Mouse (Mus musculus): Measurements from ENCODE around the gene Dmrt1. TPM values are rescaled to one million over a fixed set of nuclear protein-coding genes. Genes with fewer than 3 reads are reported as not detected.

The Dmrt1 gene
- not detected for polyA plus RNA-seq (2014; fragmentation: Illumina TruSeq; extraction: RNeasy Lipid Tissue Mini Kit (QIAGEN cat#74804); ENCODE audit: insufficient read depth, low read depth, low replicate concordance)

DNA sequence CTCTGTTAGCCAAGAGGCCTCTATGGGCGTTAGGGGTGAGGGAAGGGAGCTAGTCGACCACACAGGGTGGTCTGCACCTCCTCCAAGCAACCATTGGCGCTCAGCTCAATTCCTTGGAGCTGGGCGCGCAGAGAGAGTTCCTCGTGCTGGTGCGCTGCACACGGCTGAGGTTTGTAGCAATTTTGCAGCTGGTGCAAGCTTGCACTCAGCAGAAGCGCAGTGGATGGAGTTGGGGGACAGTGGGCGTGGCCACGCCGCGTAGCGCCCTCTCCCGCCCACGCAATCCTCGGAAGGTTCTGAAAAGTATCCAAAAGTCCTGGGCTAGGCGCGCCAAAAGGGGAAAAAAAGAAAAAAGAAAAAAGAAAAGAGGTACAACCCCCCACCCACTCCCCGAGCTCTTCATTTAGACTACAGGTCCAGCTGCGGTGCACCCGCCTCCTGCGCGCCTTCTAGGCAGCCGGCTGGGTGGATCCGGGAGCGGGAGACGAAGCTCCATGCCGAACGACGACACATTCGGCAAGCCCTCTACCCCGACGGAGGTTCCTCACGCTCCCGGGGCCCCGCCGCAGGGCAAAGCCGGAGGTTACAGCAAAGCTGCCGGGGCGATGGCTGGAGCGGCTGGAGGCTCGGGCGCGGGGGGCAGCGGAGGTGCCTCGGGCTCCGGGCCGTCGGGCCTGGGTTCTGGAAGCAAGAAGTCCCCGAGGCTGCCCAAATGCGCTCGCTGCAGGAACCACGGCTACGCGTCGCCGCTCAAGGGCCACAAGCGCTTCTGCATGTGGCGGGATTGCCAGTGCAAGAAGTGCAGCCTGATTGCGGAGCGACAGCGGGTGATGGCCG, at the start of gene Dmrt1:
TSS of gene Dmrt1 (plus strand) at position 259 of the 837 bp plus-strand sequence.

DNA sequence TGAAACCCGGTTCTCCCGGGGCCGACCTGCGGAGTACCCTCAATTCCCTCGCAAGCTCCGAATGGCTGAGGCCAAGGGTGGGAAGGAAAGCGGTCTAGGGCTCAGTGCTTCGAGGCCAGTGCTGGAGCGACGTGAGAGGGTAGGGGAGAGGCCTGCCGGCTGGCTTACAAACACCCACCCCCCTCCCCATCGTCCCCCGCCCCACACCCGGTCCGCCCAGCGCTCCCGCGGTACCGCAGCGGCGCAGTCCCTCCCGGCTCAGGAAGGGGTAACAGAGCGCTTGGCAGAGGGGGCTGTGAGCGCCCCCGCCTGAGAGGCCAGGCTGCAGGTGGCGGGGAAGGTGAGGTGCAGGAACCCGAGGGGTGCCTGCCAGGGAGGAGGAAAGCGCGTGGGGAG, 104.6 kb downstream of the Dmrt1 start, which contains the start of gene Dmrt3:
TSS of gene Dmrt3 (plus strand) at position 287 of the 396 bp plus-strand sequence.

Other genes starting within 250 kb of the Dmrt1 start
- gene Dmrt3, start 104.7 kb downstream of the Dmrt1 start, polyA plus RNA-seq (2014; fragmentation: Illumina TruSeq; extraction: RNeasy Lipid Tissue Mini Kit (QIAGEN cat#74804); ENCODE audit: insufficient read depth, low read depth, low replicate concordance), result 0.12 TPM
- 1.2 TPM for gene Dmrt2, start 166.8 kb downstream of the Dmrt1 start, polyA plus RNA-seq (2014; fragmentation: Illumina TruSeq; extraction: RNeasy Lipid Tissue Mini Kit (QIAGEN cat#74804); ENCODE audit: insufficient read depth, low read depth, low replicate concordance)